Mouse (Mus musculus): Measurements from ENCODE around the gene Arhgdib. TPM values are rescaled to one million over a fixed set of nuclear protein-coding genes. Genes with fewer than 3 reads are reported as not detected.

Gene Arhgdib
- total and polyA plus RNA-seq, 2 experiments from 2014 or later = 14.9 to 29.3 TPM

GRCm38 (mm10) chr6:136914234-136914633 is 27.5 kb downstream of the Arhgdib start:
- H3K4me2 ChIP-seq (ENCODE audit: low read depth) = no peak overlapping the region
- WGBS = 94% methylated on average over 6 of the region's 6 CpGs
- H3K27me3 ChIP-seq (ENCODE audit: insufficient read depth, low read length) = no peaks in the 10 kb centered on the region
- 0 out of 2 replicates have a peak, but pooled peaks cover 5% of the 10 kb centered on the region for H3K4me1 ChIP-seq (ENCODE audit: insufficient read depth)
- no peak for TF ChIP-seq CTCF (IDR thresholded peaks at IDR 0.05; ENCODE audit: low read depth)
- H3K9ac ChIP-seq = no peak overlapping the region
- H3K36me3 ChIP-seq (ENCODE audit: insufficient read depth) = no peaks in the 10 kb centered on the region
- ATAC-seq = no peak
- no peak for DNase-seq
- no peak overlapping the region for H3K4me3 ChIP-seq (ENCODE audit: low read depth, low read length)
- H3K27ac ChIP-seq (ENCODE audit: low read depth, low read length) = no peak overlapping the region
- no peaks in the 10 kb centered on the region for H3K9me3 ChIP-seq (ENCODE audit: low read length)

- WGBS = 15% methylated on average over 18 of the region's 18 CpGs
- peak; percentile 18 for DNase-seq
- H3K36me3 ChIP-seq (ENCODE audit: insufficient read depth) = no peaks in the 10 kb centered on the region
- TF ChIP-seq CTCF (IDR thresholded peaks at IDR 0.05; ENCODE audit: low read depth) = no peak
- H3K4me1 ChIP-seq (ENCODE audit: insufficient read depth) = 0 out of 2 replicates have a peak, but pooled peaks cover 5% of the 10 kb centered on the region
- H3K9me3 ChIP-seq (ENCODE audit: low read length) = no peaks in the 10 kb centered on the region
- H3K4me3 ChIP-seq (ENCODE audit: low read depth, low read length) = peak overlapping the region; percentile 9; the same call in 1 of the 2 replicates
- ATAC-seq = peak; percentile 65
- H3K4me2 ChIP-seq (ENCODE audit: low read depth) = peak overlapping the region; percentile 24
- H3K9ac ChIP-seq = peak overlapping the region; percentile 29; the same call in 1 of the 2 replicates
- H3K27me3 ChIP-seq (ENCODE audit: insufficient read depth, low read length) = no peaks in the 10 kb centered on the region
- no peak overlapping the region for H3K27ac ChIP-seq (ENCODE audit: low read depth, low read length)
These were observed 28.1 kb downstream of the Arhgdib start for GRCm38 (mm10) chr6:136913384-136914126.

- H3K4me2 ChIP-seq (ENCODE audit: low read depth) = no peak overlapping the region
- no peak for ATAC-seq
- H3K27ac ChIP-seq (ENCODE audit: low read depth, low read length) = no peak overlapping the region
- TF ChIP-seq CTCF (IDR thresholded peaks at IDR 0.05; ENCODE audit: low read depth) = no peak
- no peak overlapping the region for H3K4me3 ChIP-seq (ENCODE audit: low read depth, low read length)
- no peaks in the 10 kb centered on the region for H3K36me3 ChIP-seq (ENCODE audit: insufficient read depth)
- 57% methylated on average over 1 of the region's 2 CpGs for WGBS
- H3K4me1 ChIP-seq (ENCODE audit: insufficient read depth) = 0 out of 2 replicates have a peak, but pooled peaks cover 5% of the 10 kb centered on the region
- no peaks in the 10 kb centered on the region for H3K9me3 ChIP-seq (ENCODE audit: low read length)
- DNase-seq = no peak
- H3K9ac ChIP-seq = no peak overlapping the region
- no peaks in the 10 kb centered on the region for H3K27me3 ChIP-seq (ENCODE audit: insufficient read depth, low read length)
These were observed 28.9 kb downstream of the Arhgdib start for GRCm38 (mm10) chr6:136912751-136913265.

- 0 out of 2 replicates have a peak, but pooled peaks cover 5% of the 10 kb centered on the region for H3K4me1 ChIP-seq (ENCODE audit: insufficient read depth)
- no peaks in the 10 kb centered on the region for H3K36me3 ChIP-seq (ENCODE audit: insufficient read depth)
- no peaks in the 10 kb centered on the region for H3K9me3 ChIP-seq (ENCODE audit: low read length)
- TF ChIP-seq CTCF (IDR thresholded peaks at IDR 0.05; ENCODE audit: low read depth) = no peak
- WGBS = 74% methylated on average over 9 of the region's 9 CpGs
- no peak overlapping the region for H3K4me2 ChIP-seq (ENCODE audit: low read depth)
- H3K4me3 ChIP-seq (ENCODE audit: low read depth, low read length) = no peak overlapping the region
- H3K9ac ChIP-seq = no peak overlapping the region
- no peaks in the 10 kb centered on the region for H3K27me3 ChIP-seq (ENCODE audit: insufficient read depth, low read length)
- H3K27ac ChIP-seq (ENCODE audit: low read depth, low read length) = no peak overlapping the region
- ATAC-seq = no peak
- DNase-seq = peak; percentile 32
These were observed 31.3 kb downstream of the Arhgdib start for GRCm38 (mm10) chr6:136910247-136910890.

GRCm38 (mm10) chr6:136906937-136907293 is 34.8 kb downstream of the Arhgdib start:
- Histone ChIP-seq H3K9me3 (ENCODE audit: low read length) (no peaks in the 10 kb centered on the region), H3K4me3 (ENCODE audit: low read depth, low read length) (no peak overlapping the region), H3K27ac (ENCODE audit: low read depth, low read length) (no peak overlapping the region), H3K36me3 (ENCODE audit: insufficient read depth) (no peaks in the 10 kb centered on the region), H3K4me1 (ENCODE audit: insufficient read depth) (no peaks in the 10 kb centered on the region), H3K4me2 (ENCODE audit: low read depth) (no peak overlapping the region), H3K27me3 (ENCODE audit: insufficient read depth, low read length) (no peaks in the 10 kb centered on the region), H3K9ac (no peak overlapping the region)
- 79% methylated on average over 10 of the region's 10 CpGs for WGBS
- no peak for ATAC-seq
- DNase-seq = no peak
- TF ChIP-seq CTCF (IDR thresholded peaks at IDR 0.05; ENCODE audit: low read depth) = no peak

- DNase-seq (no peak), ATAC-seq (no peak)
- Histone ChIP-seq H3K9me3 (ENCODE audit: low read length) (no peaks in the 10 kb centered on the region), H3K4me1 (ENCODE audit: insufficient read depth) (no peaks in the 10 kb centered on the region), H3K4me2 (ENCODE audit: low read depth) (no peak overlapping the region), H3K4me3 (ENCODE audit: low read depth, low read length) (no peak overlapping the region), H3K27ac (ENCODE audit: low read depth, low read length) (no peak overlapping the region), H3K9ac (no peak overlapping the region), H3K27me3 (ENCODE audit: insufficient read depth, low read length) (no peaks in the 10 kb centered on the region), H3K36me3 (ENCODE audit: insufficient read depth) (no peaks in the 10 kb centered on the region)
- 87% methylated on average over 19 of the region's 19 CpGs for WGBS
- no peak for TF ChIP-seq CTCF (IDR thresholded peaks at IDR 0.05; ENCODE audit: low read depth)
These were observed 35.3 kb downstream of the Arhgdib start for GRCm38 (mm10) chr6:136906283-136906936.
